Mouse (Mus musculus): ENCODE measurements around the gene Exosc8. TPM values are rescaled to one million over a fixed set of nuclear protein-coding genes. Genes with fewer than 3 reads are reported as not detected.

The Exosc8 gene
- total RNA-seq, 2 experiments from 2014 or later: 247 to 256 TPM

- ATAC-seq (replicated peaks; ENCODE audit: low FRiP score, low TSS enrichment, poor library complexity, severe bottlenecking): no peak
These were observed 46.1 kb downstream of the Exosc8 start for GRCm38 (mm10) chr3:54689091-54689490.

DNA sequence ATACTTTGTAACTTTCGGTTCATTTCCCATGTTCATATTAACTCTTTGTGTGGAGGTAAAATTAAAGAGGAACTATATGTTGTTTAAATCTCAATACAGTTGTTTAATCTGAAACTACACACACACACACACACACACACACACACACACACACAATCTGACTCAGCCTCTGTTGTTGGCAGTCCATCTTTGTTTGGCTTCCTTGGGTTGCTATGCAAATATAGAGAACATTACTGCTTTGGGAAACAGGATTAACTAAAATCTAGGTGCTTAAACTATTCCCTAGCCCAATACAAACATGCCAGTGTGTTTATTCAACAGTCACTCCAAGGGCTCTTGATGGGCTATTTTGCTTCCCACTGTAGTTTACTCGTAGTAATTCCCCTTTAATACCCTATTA, 47.9 kb downstream of the Exosc8 start:
- ATAC-seq (replicated peaks; ENCODE audit: low FRiP score, low TSS enrichment, poor library complexity, severe bottlenecking): no peak

DNA sequence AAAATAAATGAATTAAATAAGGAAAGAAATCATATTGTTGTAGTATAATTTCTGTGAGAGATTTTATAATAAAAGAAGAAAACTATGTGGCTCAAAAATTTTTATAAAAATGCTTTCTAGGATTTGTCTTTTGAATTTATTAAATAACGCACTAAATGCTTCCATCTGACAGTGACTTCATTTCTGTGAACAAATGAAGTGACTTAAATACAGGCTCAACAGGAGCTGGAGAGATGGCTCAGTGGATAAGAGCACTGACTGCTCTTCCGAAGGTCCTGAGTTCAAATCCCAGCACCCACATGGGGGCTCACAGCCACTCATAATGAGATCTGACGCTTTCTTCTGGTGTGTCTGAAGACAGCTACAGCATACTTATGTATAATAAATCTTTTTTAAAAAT, 50.0 kb downstream of the Exosc8 start:
- no peak for ATAC-seq (replicated peaks; ENCODE audit: low FRiP score, low TSS enrichment, poor library complexity, severe bottlenecking)

GRCm38 (mm10) chr3:54681310-54682204, 53.6 kb downstream of the Exosc8 start:
- ATAC-seq (replicated peaks; ENCODE audit: low FRiP score, low TSS enrichment, poor library complexity, severe bottlenecking): no peak

Other genes starting within 250 kb of the Exosc8 start
- gene Supt20, start 42.6 kb downstream of the Exosc8 start, total RNA-seq (2014; fragmentation: Nextera tagmentation): 107 and 111 TPM in 2 replicates
- 53.4 and 83.3 TPM in 2 replicates for gene Supt20, start 42.6 kb downstream of the Exosc8 start, total RNA-seq (2017)
- gene Gm21958, start 21.0 kb downstream of the Exosc8 start, total RNA-seq (2014; fragmentation: Nextera tagmentation): not detected in 2 replicates
- not detected in 2 replicates for gene Gm21958, start 21.0 kb downstream of the Exosc8 start, total RNA-seq (2017)
- gene Alg5, start 146 bp upstream of the Exosc8 start, total RNA-seq (2014; fragmentation: Nextera tagmentation): 27.8 and 29.6 TPM in 2 replicates
- gene Alg5, start 146 bp upstream of the Exosc8 start, total RNA-seq (2017): 37.9 and 46.2 TPM in 2 replicates
- gene Smad9, start 20.2 kb upstream of the Exosc8 start, total RNA-seq (2014; fragmentation: Nextera tagmentation): not detected in 2 replicates
- not detected in 2 replicates for gene Smad9, start 20.2 kb upstream of the Exosc8 start, total RNA-seq (2017)
- gene Rfxap, start 72.4 kb upstream of the Exosc8 start, total RNA-seq (2014; fragmentation: Nextera tagmentation): 25.2 and 26.5 TPM in 2 replicates
- 76.2 and 107 TPM in 2 replicates for gene Rfxap, start 72.4 kb upstream of the Exosc8 start, total RNA-seq (2017)
- gene Sertm1, start 180.5 kb upstream of the Exosc8 start, total RNA-seq (2014; fragmentation: Nextera tagmentation): not detected in 2 replicates
- not detected in 2 replicates for gene Sertm1, start 180.5 kb upstream of the Exosc8 start, total RNA-seq (2017)